Comparison of ENCODE assay signal across 15 mouse cellular contexts in genomic region chr9:80333466-80333865, GRCm38 (mm10).
DNase-seq lines count a peak whose midpoint lies in the region; ATAC-seq and TF ChIP-seq lines count a peak whose summit lies in the region.
"Had no signal": no experiment of that assay in that cellular context is flagged by ENCODE, and none has a peak within 500 bp of the region (broad histone marks: within the 10 kb centered on the region; RNA-seq: fewer than 3 reads in every experiment).

No protein-coding gene starts in this region.

- TF ChIP-seq CTCF in lung, embryonic 14.5 days (IDR thresholded peaks at IDR 0.05; ENCODE audit: low read depth) = no peak

- no peak overlapping the region for H3K9ac ChIP-seq in heart, embryonic 13.5 days
- H3K9ac ChIP-seq in lung, embryonic 14.5 days = peak overlapping the region; percentile 38; the same call in 1 of the 2 replicates
- no peak overlapping the region for H3K9ac ChIP-seq in midbrain, embryonic 16.5 days (ENCODE audit: low read depth, low read length)
- H3K9ac ChIP-seq: forebrain, embryonic 12.5 days; liver, embryonic 14.5 days; neural tube, embryonic 12.5 days had no signal

- H3K4me1 ChIP-seq in heart, embryonic 13.5 days = peaks cover 14% of the 10 kb centered on the region
- H3K4me1 ChIP-seq in lung, embryonic 14.5 days (ENCODE audit: insufficient read depth) = no peaks in the 10 kb centered on the region; the same call in none of the 2 replicates
- H3K4me1 ChIP-seq in midbrain, embryonic 16.5 days (ENCODE audit: control insufficient read depth, insufficient read depth, low read length) = peaks cover 6% of the 10 kb centered on the region; the same call in 1 of the 2 replicates
- H3K4me1 ChIP-seq: forebrain, embryonic 12.5 days had no signal

- no peaks in the 10 kb centered on the region for H3K36me3 ChIP-seq in heart, embryonic 13.5 days
- no peaks in the 10 kb centered on the region for H3K36me3 ChIP-seq in lung, embryonic 14.5 days (ENCODE audit: insufficient read depth)
- no peaks in the 10 kb centered on the region for H3K36me3 ChIP-seq in midbrain, embryonic 16.5 days (ENCODE audit: control insufficient read depth, insufficient read depth, low read length)
- H3K36me3 ChIP-seq: forebrain, embryonic 12.5 days; neural tube, embryonic 12.5 days had no signal

- no peak overlapping the region for H3K4me2 ChIP-seq in heart, embryonic 13.5 days
- peak overlapping the region; percentile 48 for H3K4me2 ChIP-seq in lung, embryonic 14.5 days
- H3K4me2 ChIP-seq in midbrain, embryonic 16.5 days (ENCODE audit: low read length) = peak overlapping the region; percentile 44
- H3K4me2 ChIP-seq: forebrain, embryonic 12.5 days; neural tube, embryonic 12.5 days had no signal

- H3K4me3 ChIP-seq in heart, embryonic 13.5 days = no peak overlapping the region
- 0 out of 2 replicates have a peak overlapping the region, but pooled peaks have one; percentile 0 for H3K4me3 ChIP-seq in lung, embryonic 14.5 days (ENCODE audit: low read depth, low read length)
- 0 out of 2 replicates have a peak overlapping the region, but pooled peaks have one; percentile 9 for H3K4me3 ChIP-seq in midbrain, embryonic 16.5 days (ENCODE audit: low read depth, low read length)
- H3K4me3 ChIP-seq: forebrain, embryonic 12.5 days; megakaryocyte, embryonic 14.5 days; neural tube, embryonic 12.5 days had no signal

- H3K27ac ChIP-seq in heart, embryonic 13.5 days (replicated peaks) = 0 out of 2 replicates have a peak overlapping the region, but pooled peaks have one; percentile 28
- no peak overlapping the region for H3K27ac ChIP-seq in lung, embryonic 14.5 days (ENCODE audit: low read depth)
- H3K27ac ChIP-seq in midbrain, embryonic 16.5 days (ENCODE audit: low read length) = 0 out of 2 replicates have a peak overlapping the region, but pooled peaks have one; percentile 11
- H3K27ac ChIP-seq: forebrain, embryonic 12.5 days; liver, embryonic 14.5 days; neural tube, embryonic 12.5 days had no signal

- H3K27me3 ChIP-seq in heart, embryonic 13.5 days (replicated peaks) = no peaks in the 10 kb centered on the region
- no peaks in the 10 kb centered on the region for H3K27me3 ChIP-seq in lung, embryonic 14.5 days (ENCODE audit: insufficient read depth, low read length)
- no peaks in the 10 kb centered on the region for H3K27me3 ChIP-seq in midbrain, embryonic 16.5 days (ENCODE audit: control insufficient read depth, insufficient read depth, low read depth, low read length)
- H3K27me3 ChIP-seq: neural tube, embryonic 12.5 days had no signal

- 47% methylated on average over 8 of the region's 8 CpGs for WGBS in heart, embryonic 13.5 days
- WGBS in lung, embryonic 14.5 days = 27% methylated on average over 8 of the region's 8 CpGs
- WGBS in midbrain, embryonic 16.5 days = 33% methylated on average over 8 of the region's 8 CpGs

- no peak for ATAC-seq in heart, embryonic 13.5 days (ENCODE audit: extremely low read depth, insufficient number of reproducible peaks, low FRiP score, low TSS enrichment)
- ATAC-seq in lung, embryonic 14.5 days (ENCODE audit: insufficient read depth) = peak; percentile 13; the same call in 1 of the 2 replicates
- peak; percentile 27; the same call in 1 of the 2 replicates for ATAC-seq in midbrain, embryonic 16.5 days
- ATAC-seq: intestine, postnatal 0 days had no signal

- no peaks in the 10 kb centered on the region for H3K9me3 ChIP-seq in heart, embryonic 13.5 days
- H3K9me3 ChIP-seq in lung, embryonic 14.5 days (ENCODE audit: low read depth, low read length) = no peaks in the 10 kb centered on the region
- no peaks in the 10 kb centered on the region for H3K9me3 ChIP-seq in midbrain, embryonic 16.5 days (replicated peaks; ENCODE audit: control insufficient read depth, low read length, poor library complexity, severe bottlenecking)
- H3K9me3 ChIP-seq: forebrain, embryonic 12.5 days; megakaryocyte, embryonic 14.5 days; neural tube, embryonic 12.5 days had no signal

- DNase-seq in adrenal gland, postnatal 10 days = peak; percentile 13
- no peak for DNase-seq in adrenal gland, postnatal 25 days
- DNase-seq in heart, adult 18-20 months = no peak
- peak; percentile 35 for DNase-seq in lung, embryonic 14.5 days
- DNase-seq in lung, postnatal 36 days = no peak
- DNase-seq in spleen, adult 12 weeks (ENCODE audit: low spot score) = no peak
- DNase-seq: adrenal gland, adult 2 months; heart, postnatal 36 days had no signal

Comparison
In these comparisons a context has a peak if more than half of its experiments do, and no peak if none do; other contexts are left out.
1. DNase-seq: peak in adrenal gland, postnatal 10 days (single experiment) and lung, embryonic 14.5 days (single experiment); none in adrenal gland, postnatal 25 days (single experiment), heart, adult 18-20 months (0 of 2), lung, postnatal 36 days (single experiment) and spleen, adult 12 weeks (single experiment).